Mouse (Mus musculus) mesoderm, embryonic 11.5 days (tissue): ENCODE measurements around the gene Six2.

Source experiments
- DNase-seq: peaks from one replicate; pipeline ENCODE4 v3.0.0-alpha.2; 2012; ENCODE audit warnings: low read depth, low spot score

Six2 gene

DNA sequence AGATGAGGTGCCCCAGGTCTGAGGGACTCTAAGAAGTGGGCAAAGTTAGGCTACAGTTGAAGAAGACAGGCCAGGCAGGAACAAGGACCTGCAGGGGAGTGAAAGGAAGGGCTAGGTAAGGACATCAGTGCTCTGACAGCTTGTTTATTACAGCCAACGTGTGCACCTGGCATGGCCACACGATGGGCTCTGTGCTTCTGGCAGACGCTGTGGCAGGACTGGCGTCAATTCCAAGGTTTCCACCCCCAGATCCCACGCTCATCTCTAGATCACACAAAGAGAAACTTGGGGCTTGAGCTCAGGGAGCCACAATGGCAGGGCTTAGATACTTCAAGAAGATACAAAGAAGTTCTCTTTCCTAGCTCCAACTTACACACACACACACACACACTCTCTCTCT lies 26.6 kb downstream of the Six2 start:
- no peak for DNase-seq

DNA sequence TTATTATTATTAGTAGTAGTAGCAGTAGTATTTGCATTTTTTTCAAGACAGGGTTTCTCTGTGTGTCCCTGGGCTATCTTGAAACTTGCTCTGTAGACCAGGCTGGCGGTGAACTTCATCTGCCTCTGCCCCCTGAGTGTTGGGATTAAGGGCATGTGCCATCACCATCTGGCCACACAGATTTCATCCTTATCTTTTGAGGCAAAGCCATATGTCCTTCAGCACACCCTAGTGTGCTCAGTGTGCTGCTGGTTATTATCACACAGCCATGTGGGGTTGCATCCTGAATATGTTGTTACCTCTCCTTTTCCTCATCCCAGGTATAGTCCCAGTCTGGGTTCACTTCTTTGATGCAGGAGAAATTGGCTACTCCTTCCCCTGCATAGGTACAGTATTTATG lies 28.1 kb downstream of the Six2 start:
- DNase-seq = no peak

DNA sequence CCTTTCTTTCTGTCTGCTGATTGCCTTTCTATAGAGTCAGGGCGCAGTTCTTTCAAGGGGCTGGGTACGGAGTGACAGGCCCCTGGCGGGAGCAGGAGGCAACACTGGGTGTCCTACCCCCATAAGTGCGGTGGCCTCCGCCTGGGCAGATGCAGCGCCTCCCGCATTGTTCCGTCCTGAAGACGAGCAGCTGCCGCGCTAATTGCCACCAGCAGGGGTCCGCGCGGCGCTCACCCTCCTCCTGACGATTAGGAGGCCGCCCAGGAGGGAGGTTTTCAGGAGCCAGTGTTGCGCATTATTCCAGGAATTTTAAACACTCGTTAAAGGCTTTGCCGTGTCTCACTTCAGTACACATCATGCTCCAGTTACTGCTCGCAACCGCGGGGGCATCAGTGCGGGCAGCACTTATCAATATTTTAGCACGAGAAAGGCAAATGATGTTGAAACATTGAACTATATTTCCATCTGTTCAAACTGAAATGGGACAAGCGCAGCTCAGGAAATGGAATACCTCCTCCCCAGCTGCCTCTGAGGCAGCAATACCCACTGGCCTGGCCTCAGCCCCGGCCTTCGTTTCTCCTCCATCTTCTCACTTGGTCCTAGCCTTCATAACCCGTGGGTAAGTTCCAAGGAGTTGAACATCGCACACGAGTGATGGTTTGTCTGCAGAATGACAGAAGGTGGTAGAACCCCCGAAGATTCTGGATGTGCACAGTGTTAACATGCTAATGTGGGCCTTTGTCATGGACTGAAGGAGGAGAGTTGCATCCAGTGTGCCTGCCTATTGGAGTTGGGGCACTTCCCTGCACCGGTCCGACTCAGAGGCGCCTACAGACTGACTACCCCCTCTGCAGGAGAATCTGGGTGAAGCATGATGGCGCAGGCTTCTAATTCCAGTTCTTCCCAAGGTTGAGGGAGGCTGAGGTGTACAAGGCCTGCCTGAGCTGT lies 42.1 kb downstream of the Six2 start:
- peak; percentile 83 for DNase-seq

- DNase-seq = no peak
Measured at GRCm38 (mm10) chr17:85645312-85645711, 42.8 kb downstream of the Six2 start.

DNA sequence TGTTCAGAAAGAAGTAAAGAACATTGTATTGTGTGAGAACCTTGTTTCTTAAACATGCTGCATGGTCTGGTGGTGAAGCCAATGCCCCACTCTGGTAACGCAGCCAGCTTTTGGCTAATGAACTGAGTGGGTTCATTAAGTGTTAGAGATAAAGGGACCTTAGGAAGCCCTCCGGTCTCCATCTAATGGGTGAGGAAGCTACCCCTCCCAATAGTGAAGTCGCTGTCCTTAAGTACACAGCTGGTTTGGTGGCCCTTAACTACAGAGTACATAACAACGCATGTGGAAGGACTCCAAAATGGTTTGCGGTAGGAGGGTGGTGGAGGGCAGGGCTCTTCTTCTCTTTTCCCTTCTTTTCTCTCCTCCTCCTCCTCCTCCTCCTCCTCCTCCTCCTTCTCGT lies 50.2 kb downstream of the Six2 start:
- no peak for DNase-seq
